Mouse (Mus musculus) C2C12 (cell line): ENCODE measurements at regions not wholly inside any gene's neighbourhood (a gene's known extent, or its start where the extent isn't known, plus 50 kb on each side); places are given as distances from the start of the nearest gene placed in this dataset.

Experiments used
- H3K27me3 ChIP-seq: one replicate; pipeline ENCODE4 v1.6.1; 2011; ENCODE audit not compliant: control insufficient read depth, insufficient read depth, insufficient read length
- H3K36me3 ChIP-seq: one replicate; pipeline ENCODE4 v1.6.1; 2011; ENCODE audit not compliant: control insufficient read depth, insufficient read depth
- H3K4me3 ChIP-seq: one replicate; pipeline ENCODE4 v1.5.1; 2011; ENCODE audit warnings: mild to moderate bottlenecking, control low read depth; ENCODE audit not compliant: poor library complexity, insufficient read depth, severe bottlenecking
- H3K79me2 ChIP-seq: one replicate; pipeline ENCODE4 v1.6.1; 2011; ENCODE audit not compliant: control insufficient read depth, insufficient read depth
- H3K79me3 ChIP-seq: one replicate; pipeline ENCODE4 v1.6.1; 2011; ENCODE audit warnings: low read depth, control low read depth
- H3ac ChIP-seq: one replicate; pipeline ENCODE3; 2011; ENCODE audit warnings: low read depth; ENCODE audit not compliant: control insufficient read depth, insufficient read length
- CEBPB ChIP-seq: IDR thresholded peaks from one replicate; pipeline ENCODE4 v1.6.1; 2011; ENCODE audit warnings: low read depth, mild to moderate bottlenecking, control low read depth, moderate library complexity
- CTCF ChIP-seq: IDR thresholded peaks from one replicate; pipeline ENCODE4 v1.5.1; 2011; ENCODE audit not compliant: control insufficient read depth, insufficient read depth, insufficient read length
- FOSL1 ChIP-seq: IDR thresholded peaks from one replicate; pipeline ENCODE4 v1.8.0; 2011; ENCODE audit warnings: mild to moderate bottlenecking, low read length; ENCODE audit not compliant: poor library complexity, insufficient read depth, severe bottlenecking
- MAX ChIP-seq: IDR thresholded peaks from one replicate; pipeline ENCODE4 v1.6.1; 2011; ENCODE audit warnings: mild to moderate bottlenecking, control low read depth
- MYOD1 ChIP-seq: IDR thresholded peaks from one replicate; pipeline ENCODE4 v1.6.1; 2011; ENCODE audit warnings: low read depth; ENCODE audit not compliant: control insufficient read depth, insufficient read length
- MYOG ChIP-seq: IDR thresholded peaks from one replicate; pipeline ENCODE4 v1.6.1; 2011; ENCODE audit not compliant: control insufficient read depth, insufficient read length; ENCODE audit errors: extremely low read depth
- USF1 ChIP-seq: IDR thresholded peaks from one replicate; pipeline ENCODE4 v1.6.1; 2011; ENCODE audit warnings: low read depth, mild to moderate bottlenecking, control low read depth, moderate library complexity

DNA sequence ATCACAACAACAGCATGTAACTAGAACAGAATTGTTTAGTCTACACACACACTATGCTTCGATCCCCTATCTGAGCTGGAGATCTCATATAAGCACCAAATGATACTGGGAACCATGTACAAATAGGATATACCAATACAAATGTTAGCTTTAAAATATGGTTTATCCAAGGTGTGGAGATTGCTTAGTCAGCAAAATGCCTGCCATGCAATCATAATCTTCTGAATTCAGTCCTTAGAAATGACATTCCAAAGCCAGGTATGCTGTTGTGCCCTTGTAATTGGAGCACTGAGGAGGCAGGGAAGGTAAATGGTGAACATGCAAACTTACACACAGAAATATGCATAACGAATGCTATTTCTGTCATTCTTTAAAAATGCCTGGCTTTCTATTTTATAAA is 54.0 kb upstream of the Thsd7b start:
- H3K79me2 ChIP-seq = no peaks in the 10 kb centered on the region
- no peak overlapping the region for H3K4me3 ChIP-seq
- no peak overlapping the region for H3ac ChIP-seq
- no peaks in the 10 kb centered on the region for H3K36me3 ChIP-seq
- H3K27me3 ChIP-seq = no peaks in the 10 kb centered on the region
- no peaks in the 10 kb centered on the region for H3K79me3 ChIP-seq
- TF ChIP-seq MAX (no peak), FOSL1 (no peak), MYOG (no peak)

DNA sequence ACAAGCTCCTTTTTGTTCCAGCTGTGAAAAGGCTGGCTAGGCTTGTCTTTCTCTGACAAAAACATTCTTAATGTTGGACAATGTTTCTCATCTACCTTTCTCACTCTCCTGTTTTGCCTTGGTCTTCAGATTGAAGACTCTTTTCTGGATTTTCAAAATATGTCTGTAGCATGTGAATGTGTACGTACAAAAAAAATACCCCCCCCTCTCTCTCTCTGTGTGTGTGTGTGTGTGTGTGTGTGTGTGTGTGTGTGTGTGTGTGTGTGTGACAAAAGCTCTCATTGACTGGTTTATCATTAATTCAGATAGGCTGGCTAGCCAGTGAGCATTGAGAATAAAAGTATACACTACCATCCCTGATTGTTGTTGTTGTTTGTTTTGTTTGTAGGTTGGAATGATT is 64.3 kb upstream of the Thsd7b start:
- Histone ChIP-seq H3K27me3 (no peaks in the 10 kb centered on the region), H3K4me3 (no peak overlapping the region), H3K36me3 (no peaks in the 10 kb centered on the region), H3K79me2 (no peaks in the 10 kb centered on the region), H3K79me3 (no peaks in the 10 kb centered on the region), H3ac (no peak overlapping the region)
- TF ChIP-seq USF1 = no peak
- no peak for TF ChIP-seq MYOG
- no peak for TF ChIP-seq CTCF
- TF ChIP-seq CEBPB = no peak
- no peak for TF ChIP-seq FOSL1
- no peak for TF ChIP-seq MYOD1
- no peak for TF ChIP-seq MAX

DNA sequence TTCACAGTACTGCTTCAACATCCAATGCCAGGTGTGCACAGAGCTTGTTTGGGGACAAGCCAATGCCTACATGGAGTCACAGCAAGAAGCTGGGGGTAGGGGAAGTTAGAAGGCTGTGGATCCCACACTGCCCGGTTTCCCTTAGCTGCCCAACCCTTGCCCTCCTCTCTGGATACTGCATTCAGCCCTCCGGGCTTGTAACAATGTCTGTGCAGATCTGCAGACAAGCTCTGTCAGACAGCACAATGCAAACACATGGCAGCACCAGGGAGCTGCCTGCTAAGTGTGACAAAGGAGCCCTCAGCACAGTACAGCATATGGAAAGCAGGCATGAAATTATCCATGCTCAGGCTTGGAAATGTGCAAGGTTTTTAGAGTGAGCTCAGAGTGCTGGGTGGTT is 64.7 kb upstream of the Thsd7b start:
- Histone ChIP-seq H3K36me3 (no peaks in the 10 kb centered on the region), H3K4me3 (no peak overlapping the region), H3ac (no peak overlapping the region), H3K79me2 (no peaks in the 10 kb centered on the region), H3K79me3 (no peaks in the 10 kb centered on the region), H3K27me3 (no peaks in the 10 kb centered on the region)
- TF ChIP-seq CEBPB = no peak
- no peak for TF ChIP-seq USF1
- no peak for TF ChIP-seq FOSL1
- no peak for TF ChIP-seq MYOG
- TF ChIP-seq MYOD1 = no peak
- no peak for TF ChIP-seq CTCF
- no peak for TF ChIP-seq MAX

DNA sequence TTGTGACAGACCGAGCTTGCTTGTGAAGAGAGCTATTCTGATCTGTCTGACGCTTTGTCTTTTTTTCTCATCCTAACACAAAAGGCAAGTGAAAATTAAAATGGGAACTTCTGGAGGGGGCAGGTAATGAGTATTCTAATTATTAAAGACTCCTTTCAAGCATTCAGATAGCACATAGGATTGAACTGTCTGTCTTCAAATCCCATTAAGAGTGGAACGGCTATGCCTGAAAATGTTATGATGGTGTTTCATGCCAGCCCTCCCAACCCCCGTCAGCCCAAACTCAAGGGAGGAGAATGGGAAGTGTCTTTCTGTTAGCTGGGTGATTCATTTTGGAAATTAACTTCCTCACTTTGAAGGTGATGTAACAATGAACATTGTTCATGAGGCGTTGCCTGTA is 65.4 kb upstream of the Thsd7b start:
- Histone ChIP-seq H3K79me2 (no peaks in the 10 kb centered on the region), H3K4me3 (no peak overlapping the region), H3K79me3 (no peaks in the 10 kb centered on the region), H3K27me3 (no peaks in the 10 kb centered on the region), H3ac (no peak overlapping the region), H3K36me3 (no peaks in the 10 kb centered on the region)
- TF ChIP-seq MYOG (no peak), MYOD1 (no peak), CTCF (no peak)

DNA sequence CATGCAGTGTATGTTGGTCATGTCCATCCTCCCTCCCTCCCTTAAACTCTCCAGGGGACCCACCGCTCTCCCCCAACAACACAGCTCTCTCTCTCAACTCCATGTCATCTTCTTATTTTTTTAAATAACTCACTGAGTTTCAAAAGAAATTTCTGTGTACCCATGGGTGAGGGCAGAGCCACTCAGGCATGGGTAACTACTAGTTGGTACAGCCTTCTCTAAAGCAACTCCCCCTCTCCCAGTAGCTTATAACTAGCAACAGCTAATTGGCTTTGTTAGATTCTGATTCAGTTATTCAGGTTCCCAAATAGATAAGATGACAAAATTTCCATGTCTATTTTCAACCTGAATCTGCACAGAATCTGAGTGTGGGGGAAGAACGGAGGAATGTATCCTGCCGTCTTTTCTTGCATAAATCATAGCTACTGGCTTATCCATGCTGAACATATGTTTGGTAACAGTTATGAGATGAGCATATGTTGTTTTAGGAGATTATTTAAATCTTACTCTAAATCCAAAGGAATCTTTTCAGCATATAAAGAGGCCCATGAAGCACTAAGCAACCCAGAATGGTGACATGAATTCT is 92.8 kb upstream of the Thsd7b start:
- H3K27me3 ChIP-seq = no peaks in the 10 kb centered on the region
- H3K4me3 ChIP-seq = no peak overlapping the region
- TF ChIP-seq MYOG = no peak
- no peak for TF ChIP-seq CTCF
- TF ChIP-seq MAX = no peak
- TF ChIP-seq CEBPB = no peak
- no peak for TF ChIP-seq MYOD1
- no peak for TF ChIP-seq FOSL1
- no peak for TF ChIP-seq USF1
- H3ac ChIP-seq = no peak overlapping the region
- no peaks in the 10 kb centered on the region for H3K36me3 ChIP-seq
- no peaks in the 10 kb centered on the region for H3K79me3 ChIP-seq
- no peaks in the 10 kb centered on the region for H3K79me2 ChIP-seq

DNA sequence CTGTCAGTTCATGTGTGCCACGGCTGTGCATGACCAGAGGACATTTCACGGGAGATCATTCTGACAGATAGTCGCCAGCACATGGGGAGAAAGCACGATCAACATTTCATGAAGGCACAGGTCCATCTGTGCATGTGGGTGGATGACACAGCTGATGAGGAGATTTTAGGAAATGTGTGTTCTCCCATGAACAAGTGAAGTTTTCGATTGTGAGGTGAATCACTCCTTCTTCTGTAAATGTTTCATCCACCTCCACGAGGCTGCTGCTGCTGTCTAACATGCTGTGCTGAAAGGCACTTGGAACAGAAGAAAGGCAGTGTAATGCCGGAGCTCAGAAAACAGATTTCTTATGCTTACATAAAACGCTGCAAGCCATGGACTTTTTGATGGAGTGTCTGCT is 103.2 kb upstream of the Thsd7b start:
- Histone ChIP-seq H3ac (no peak overlapping the region), H3K27me3 (no peaks in the 10 kb centered on the region), H3K79me3 (no peaks in the 10 kb centered on the region), H3K4me3 (no peak overlapping the region), H3K36me3 (no peaks in the 10 kb centered on the region), H3K79me2 (no peaks in the 10 kb centered on the region)
- TF ChIP-seq FOSL1 = no peak
- no peak for TF ChIP-seq USF1
- TF ChIP-seq CEBPB = no peak
- TF ChIP-seq MYOD1 = no peak
- TF ChIP-seq MYOG = no peak
- TF ChIP-seq MAX = no peak
- TF ChIP-seq CTCF = no peak
